Mouse (Mus musculus) spleen, postnatal 14 days (tissue): Measurements from ENCODE around the gene Fam107b.
A peak's percentile ranks its signal among the peaks of the same experiment; 100 is the strongest.

Experiments
- DNase-seq, 2 experiments: peaks; one replicate each; pipeline ENCODE4 v3.0.0; 2021 to 2022; ENCODE audit warnings: low spot score in 2 of 2

Fam107b gene

GRCm38 (mm10) chr2:3570186-3570585, at the start of gene Fam107b:
Gene Fam107b (plus strand): TSS chr2:3570488.
- no peak for DNase-seq

GRCm38 (mm10) chr2:3522558-3522957, 47.7 kb upstream of the Fam107b start:
- DNase-seq: no peak

GRCm38 (mm10) chr2:3526288-3526687, 44.0 kb upstream of the Fam107b start:
- DNase-seq: no peak

GRCm38 (mm10) chr2:3541307-3542079, 28.8 kb upstream of the Fam107b start:
- no peak for DNase-seq

DNA sequence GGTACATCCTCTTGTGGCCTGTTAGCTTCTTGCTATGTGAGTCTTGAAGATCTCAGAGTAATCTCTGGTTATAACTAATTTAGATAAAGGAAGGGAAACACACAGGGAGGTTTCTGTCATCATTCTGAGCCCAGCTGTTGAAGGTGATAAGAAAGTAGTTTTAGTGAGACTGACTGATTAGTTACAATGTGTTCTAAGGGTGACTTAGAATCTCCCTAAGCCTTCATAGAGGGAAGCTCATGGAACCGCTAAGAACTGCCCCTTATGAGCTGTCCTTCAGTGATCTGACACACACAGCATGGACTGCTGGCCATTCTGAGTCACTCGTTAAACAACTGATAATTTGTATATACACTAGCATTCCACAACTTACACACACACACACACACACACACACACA, 24.2 kb upstream of the Fam107b start:
- DNase-seq: no peak

- peak; percentile 21 to 41 for DNase-seq
These were observed 23.7 kb upstream of the Fam107b start for GRCm38 (mm10) chr2:3546588-3546987.

DNA sequence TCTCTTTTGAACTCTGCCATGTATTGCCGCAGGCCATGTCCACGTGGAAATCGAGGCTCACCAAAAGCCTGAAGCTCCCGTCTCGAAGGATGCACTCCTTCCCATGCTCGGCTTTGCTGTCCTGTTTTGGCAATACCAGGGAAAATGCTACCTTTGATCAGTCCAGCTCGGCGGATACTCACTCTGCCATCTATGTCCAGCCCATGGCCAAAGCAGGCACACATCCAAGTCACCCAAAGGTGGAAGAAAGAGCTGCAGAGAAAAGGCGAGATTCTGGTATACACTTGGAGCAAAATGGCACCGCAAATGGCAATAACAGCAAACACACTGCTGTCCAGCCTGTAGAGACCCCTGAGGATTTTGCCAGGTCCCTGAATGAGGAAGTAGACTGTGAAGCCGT, 318 bp downstream of the Fam107b start:
- DNase-seq: no peak

GRCm38 (mm10) chr2:3573883-3574282, 3.6 kb downstream of the Fam107b start:
- DNase-seq: no peak

DNA sequence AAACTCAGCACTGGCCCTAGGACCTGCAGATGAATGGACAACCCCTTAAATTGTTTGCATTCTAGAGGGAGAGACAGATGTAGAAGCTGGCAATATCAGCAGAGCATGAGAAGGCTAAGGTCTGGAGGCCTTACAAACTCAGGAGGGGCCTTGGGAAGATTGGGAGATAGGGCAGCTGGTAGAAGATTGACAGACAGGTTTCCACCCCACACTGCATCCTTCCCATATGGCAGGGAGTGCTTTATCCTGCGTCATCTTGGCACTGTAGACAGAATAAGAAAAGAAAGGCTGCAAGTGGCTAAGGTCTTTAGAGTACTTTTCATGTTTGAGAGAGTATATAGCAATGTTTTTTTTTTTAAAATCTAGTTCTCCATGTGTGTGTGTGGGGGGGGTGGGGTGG, 4.9 kb downstream of the Fam107b start:
- DNase-seq: no peak

- no peak for DNase-seq
These were observed 6.1 kb downstream of the Fam107b start for GRCm38 (mm10) chr2:3576346-3576745.

- DNase-seq: no peak
These were observed 6.9 kb downstream of the Fam107b start for GRCm38 (mm10) chr2:3577216-3577615.

- no peak for DNase-seq
These were observed 8.1 kb downstream of the Fam107b start for GRCm38 (mm10) chr2:3578180-3578902.

DNA sequence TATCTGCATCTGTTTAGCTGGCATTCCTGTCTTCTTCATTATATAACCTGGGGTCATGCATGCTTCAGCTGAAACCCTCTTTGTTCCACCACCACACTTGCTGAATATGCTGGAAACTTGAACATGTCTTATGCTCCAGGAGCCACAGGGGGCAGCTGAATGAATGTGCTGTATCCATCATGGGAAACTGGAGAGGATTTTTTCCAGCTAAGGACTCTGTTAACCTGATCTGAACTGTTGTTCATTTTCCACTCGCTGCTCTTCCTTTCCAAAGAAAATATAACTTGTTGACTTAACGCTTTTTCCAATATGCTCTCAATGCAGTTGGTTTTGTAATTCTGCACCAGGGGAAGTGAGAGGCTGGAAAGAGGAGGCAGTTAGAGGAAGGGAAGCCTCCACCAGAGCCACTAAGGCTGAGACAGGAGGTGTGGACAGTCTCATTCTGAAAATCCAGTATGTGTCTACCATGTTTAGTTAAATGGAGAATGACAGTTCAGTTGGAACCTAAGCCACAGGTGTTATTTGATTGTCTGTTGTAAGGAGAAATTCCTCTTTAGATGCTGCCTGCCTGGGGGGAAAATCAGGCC, 9.1 kb downstream of the Fam107b start:
- no peak for DNase-seq

DNA sequence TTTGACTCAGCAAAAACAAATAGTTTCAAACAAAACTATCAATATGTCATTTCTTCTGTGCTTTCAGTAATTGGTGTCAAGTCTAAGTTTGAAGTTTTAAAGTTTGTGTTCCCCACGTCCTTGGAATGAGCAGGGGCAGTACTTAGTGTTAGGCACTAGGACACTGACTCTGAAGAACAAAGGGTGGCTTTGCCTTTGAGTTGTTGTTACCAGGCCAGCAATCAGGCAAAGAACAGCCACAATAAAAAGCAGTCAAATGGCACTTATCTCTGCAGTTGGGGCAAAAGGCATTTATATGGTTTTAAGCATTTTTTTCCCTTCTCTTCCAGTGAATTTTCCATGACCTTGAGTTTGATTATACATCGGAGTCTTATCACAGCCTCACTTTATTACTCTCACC, 12.5 kb downstream of the Fam107b start:
- no peak for DNase-seq

- no peak for DNase-seq
These were observed 15.0 kb downstream of the Fam107b start for GRCm38 (mm10) chr2:3585231-3585783.

- DNase-seq: no peak
These were observed 20.0 kb downstream of the Fam107b start for GRCm38 (mm10) chr2:3590086-3590915.

DNA sequence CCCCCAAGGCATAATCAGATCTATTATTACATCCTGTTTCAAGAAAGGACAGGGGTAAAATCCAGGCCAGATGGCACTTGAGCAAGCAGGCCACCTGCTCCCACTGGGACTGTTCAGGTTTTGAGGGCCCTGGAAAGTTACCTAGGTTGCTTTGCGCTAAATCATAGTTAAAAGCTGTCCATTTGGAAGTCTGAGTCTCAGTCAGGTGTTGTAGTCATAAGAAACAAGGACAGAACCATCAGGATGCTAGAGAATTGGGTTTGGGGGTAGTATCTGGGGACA, 20.6 kb downstream of the Fam107b start:
- no peak for DNase-seq

DNA sequence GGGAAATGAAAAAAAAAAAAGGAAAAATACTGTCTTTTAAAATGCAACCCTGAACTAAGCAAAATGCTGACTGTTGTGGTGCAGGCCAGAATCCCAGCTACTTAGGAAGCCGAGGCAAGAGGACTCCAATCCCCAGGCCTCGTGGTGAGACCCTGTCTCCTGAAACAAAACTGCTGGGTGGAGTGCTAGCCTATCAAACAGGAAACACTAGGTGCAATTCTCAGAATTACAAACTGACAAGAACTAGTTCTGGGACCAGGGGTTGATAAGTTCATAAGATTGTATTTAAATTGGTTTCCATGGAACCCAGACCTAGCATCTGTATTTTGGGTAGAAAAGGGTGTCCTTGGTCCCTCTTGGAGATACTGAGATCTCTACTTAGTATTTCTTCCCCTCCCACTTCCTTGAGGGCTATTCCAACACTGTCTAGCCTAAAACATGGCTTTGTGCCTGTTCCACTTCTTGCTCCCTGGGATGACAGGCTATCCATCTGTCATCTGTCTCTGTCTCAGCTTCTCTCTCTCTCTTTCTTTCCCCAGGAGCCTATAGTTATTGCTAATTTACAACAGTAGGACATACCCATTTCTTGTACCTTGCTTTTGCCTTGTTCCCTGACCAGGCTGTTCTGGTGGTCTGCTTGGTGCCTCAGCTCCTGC, 24.5 kb downstream of the Fam107b start:
- no peak for DNase-seq

DNA sequence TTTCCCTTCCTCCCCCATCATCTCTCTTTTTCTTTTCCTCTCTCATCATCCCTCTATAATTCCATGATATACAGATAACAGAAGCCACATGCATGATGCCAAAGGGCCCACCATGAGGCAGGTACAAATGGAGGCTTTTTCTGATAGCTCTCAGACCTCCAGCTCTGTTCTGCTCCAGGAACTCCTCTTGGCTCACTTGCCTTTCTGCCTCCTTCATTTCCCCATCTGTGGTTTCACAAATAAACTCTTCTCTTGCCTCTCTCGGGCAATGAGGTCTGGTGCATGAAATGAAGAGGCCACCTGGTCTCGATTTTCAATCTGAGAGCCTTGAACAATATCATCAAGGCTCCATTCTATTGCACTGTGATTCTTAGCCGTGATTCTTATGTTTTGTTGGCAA, 30.1 kb downstream of the Fam107b start:
- no peak for DNase-seq

DNA sequence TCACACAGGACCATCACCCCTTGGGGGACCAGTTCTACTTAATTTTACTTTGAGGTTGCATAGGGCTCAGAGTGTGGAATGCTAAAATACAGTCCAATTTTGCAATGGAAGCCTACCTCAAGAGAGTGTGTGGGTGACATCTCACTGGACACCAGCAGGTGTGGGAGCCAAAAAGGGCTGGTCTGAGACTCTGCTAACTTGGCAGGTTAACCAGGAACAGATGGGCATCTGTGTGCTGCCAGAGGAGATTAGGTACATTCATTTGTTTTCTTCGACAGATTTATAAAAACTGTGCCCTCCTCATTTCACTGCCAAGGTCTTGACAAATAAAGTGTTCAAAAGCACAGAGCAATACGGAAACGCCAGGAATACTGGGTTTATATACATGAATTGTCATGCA, 32.3 kb downstream of the Fam107b start:
- DNase-seq: no peak

DNA sequence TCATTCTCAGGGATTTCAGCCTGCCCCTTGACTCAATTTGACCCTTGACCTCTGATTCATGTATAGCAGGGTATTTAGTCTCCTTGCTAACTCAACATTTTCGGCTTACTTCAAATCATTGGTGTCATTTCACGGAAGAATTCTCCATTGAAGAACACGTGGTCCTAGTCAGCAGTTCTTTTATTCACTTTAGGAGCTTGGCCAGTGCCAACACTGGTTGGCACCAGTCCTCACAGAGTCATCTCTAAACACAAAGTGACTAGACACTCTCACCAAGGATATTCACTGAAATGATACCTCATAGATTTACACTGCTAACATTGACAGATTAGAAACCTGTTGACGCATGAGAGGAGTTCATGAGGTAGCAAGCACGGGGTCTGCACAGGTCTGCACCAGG, 32.9 kb downstream of the Fam107b start:
- no peak for DNase-seq
